Mouse (Mus musculus) left cerebral cortex, postnatal 36 days (tissue): ENCODE data around the gene Zfp932. TPM values are rescaled to one million over a fixed set of nuclear protein-coding genes. Genes with fewer than 3 reads are reported as not detected.
"Not testable (repeated sequence)": the region's sequence is repeated elsewhere in the genome, so short reads cannot be mapped to it uniquely, and the experiment has no call there.

Source experiments
- DNase-seq, 2 experiments: peaks; one replicate each; pipeline ENCODE4 v3.0.0; 2021 to 2022; ENCODE audit warnings: low spot score in 2 of 2, mixed read lengths in 1 of 2
- intact Hi-C: fragments of 180-260 bp; cut with DNase I; formaldehyde crosslinking; loops from one replicate; pipeline ENCODE4 v1.15.1; 2025
- total RNA-seq, 2 experiments: library from RNA; stranded (reverse); gene quantifications; 2 replicates each; pipeline ENCODE4 v1.2.3; 2021

The Zfp932 gene
- 10 to 100 TPM; 40.8 to 61.3 TPM for total RNA-seq

DNA sequence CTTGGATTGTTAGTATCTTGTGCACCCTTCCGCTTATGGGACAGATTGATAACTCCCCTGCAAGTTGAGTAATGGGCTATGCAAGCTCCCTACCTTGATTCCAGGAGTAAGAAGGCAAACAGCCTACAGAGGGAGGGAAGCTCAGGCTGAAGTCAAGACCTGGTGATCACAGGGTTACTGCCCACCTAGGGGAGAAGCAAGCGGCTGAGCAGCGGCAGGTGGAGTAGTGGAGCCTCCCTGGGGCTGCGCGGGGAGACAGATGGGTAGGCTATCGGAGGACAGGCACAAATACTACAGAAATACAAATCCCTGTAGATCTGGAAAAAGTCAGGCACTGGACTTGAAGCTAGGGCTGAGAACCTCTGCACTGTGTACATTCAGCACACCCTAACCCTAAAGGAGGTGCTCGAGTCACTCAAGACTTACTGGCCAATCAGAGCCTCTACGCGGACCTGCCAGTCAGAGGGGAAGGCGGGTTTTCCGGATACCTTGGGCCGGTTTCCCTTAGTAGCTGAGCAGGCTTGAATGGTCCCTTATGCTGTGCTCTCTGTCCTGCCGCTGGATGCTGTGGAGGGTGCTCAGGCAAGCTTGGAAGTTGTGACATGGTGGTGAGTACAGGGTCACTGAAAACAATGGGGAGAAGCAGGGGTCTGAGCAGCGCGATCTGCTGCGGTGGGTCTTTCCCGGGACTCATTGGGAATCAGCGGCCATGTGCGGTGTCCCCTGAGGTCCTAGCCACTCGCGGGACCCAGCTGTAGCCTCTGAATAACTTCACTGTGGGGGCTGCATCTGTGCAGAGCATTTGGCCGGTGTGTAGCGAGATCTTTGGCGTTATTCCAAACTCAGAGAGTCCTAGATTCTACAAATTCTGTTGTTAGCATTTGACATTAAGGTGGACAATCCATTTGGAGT lies at the start of gene Zfp932:
Gene Zfp932, plus strand, starts transcription at position 496 of the 912 bp plus-strand sequence.
- peak; percentile 75 to 79 for DNase-seq
- intact Hi-C loops, result not testable (repeated sequence)

GRCm38 (mm10) chr5:109950281-109950680 lies 46.0 kb upstream of the Zfp932 start:
- no peak for DNase-seq
- intact Hi-C loops, result loop anchor here (10.0 kb wide), 1 partner anchor 65 kb away; no protein-coding TSS in a partner anchor

DNA sequence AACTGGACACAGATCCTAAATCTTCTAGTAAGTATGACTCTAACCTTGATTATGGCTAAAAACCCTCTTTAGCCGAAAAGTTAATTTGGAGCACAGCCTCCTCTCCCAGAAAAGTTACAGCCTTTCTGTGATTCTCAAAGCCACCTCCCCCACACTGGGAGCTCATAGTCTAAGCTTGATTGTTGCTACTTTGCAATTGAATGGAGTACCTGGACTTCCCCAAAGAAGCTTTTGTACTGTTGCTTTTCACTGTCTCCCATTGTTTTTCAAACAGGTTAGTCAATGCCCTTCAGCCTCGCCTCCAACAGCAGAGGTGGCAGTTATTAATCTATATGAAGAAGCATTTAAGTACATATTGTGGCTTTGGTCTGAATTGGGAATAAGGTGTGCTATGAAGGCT lies 15.6 kb upstream of the Zfp932 start:
- intact Hi-C loops, result not testable (repeated sequence)

DNA sequence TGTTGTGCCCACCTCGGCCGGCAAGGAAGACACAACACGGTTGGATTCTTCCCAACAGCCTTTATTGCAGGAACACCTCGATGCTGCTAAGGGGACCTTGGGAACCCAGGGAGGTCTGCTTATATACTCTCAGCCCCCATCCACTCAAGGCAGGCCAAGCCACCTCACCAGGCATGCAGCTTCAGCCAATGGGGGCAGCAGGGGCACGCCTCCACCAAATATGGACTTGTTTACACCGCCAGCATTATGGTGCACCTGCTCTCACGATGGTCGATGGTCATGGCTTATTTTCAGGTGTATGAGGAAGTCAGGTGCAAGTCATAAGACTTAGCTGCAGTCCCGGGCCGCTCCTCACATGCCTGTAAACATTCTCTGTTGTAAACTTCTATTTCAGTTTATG lies 860 bp upstream of the Zfp932 start:
- intact Hi-C loops, DNase-seq: not testable (repeated sequence)

More for the DNA sequence above, 15.6 kb upstream of the Zfp932 start:
- not testable (repeated sequence) for DNase-seq

GRCm38 (mm10) chr5:110015775-110016174 lies 19.5 kb downstream of the Zfp932 start:
- DNase-seq, intact Hi-C loops: not testable (repeated sequence)

GRCm38 (mm10) chr5:110023273-110023672 lies 27.0 kb downstream of the Zfp932 start:
- no peak for DNase-seq
- intact Hi-C loops, result loop anchor here (5.0 kb wide), 1 partner anchor 516 kb away; no protein-coding TSS in a partner anchor

DNA sequence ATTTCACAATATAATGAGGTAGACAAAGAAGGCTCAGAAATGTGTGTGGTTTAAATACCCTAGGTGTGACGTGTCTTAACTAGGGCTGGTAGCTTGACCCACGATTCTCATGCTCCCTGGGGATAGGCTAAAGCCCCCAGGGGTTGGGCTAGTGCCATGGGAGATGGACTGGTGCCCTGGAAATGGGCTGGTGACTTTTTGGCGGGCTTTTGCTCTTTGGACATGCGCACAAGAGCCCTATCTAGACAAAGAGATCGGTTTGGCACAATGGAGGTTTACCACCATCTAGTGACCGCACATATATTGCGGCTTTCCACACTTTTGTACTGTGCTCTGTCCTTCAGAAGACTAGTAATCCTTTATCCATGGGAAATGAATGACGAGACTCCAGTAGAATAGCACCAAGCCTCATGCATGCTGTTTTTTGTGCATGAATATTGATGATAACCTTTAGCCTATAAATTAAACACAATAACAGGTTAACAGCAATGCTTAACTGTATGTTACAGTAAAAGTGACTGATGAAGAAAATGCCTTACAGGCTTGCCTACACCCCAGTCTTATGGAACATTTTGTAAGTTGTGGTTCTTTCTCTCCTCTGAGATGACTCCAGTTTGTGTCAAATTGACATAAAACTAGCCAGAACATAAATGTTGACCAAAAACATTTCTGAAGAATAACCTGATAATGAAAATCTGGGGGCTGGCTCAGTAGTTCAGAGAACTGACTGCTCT lies 27.5 kb downstream of the Zfp932 start:
- intact Hi-C loops, result loop anchor here (5.0 kb wide), 1 partner anchor 517 kb away; no protein-coding TSS in a partner anchor
- DNase-seq, result peak; percentile 19 to 41

GRCm38 (mm10) chr5:110057637-110058408 lies 61.5 kb downstream of the Zfp932 start:
- DNase-seq, result peak; percentile 80
- intact Hi-C loops, result loop anchor here (2.0 kb wide), 1 partner anchor 37 kb away; the partner anchor contains the start of gene Gm35315

Other genes with a start within 250 kb of the Zfp932 start
- gene 4930522L14Rik, start 244.6 kb upstream of the Zfp932 start, total RNA-seq, result 1 to 10 TPM; 3.6 to 3.9 TPM
- gene Gm15446, start 73.1 kb upstream of the Zfp932 start, total RNA-seq, result 10 to 100 TPM; 28.0 to 43.1 TPM
- 1 to 10 TPM; 7.2 to 7.6 TPM for gene Gm17655, start 76.0 kb downstream of the Zfp932 start, total RNA-seq
- under 1 TPM; 0.48 to 0.72 TPM for gene Gm35315, start 97.9 kb downstream of the Zfp932 start, total RNA-seq
- gene Plcxd1, start 103.4 kb downstream of the Zfp932 start, total RNA-seq, result 10 to 100 TPM; 11.1 to 12.0 TPM
- gene Gtpbp6, start 111.7 kb downstream of the Zfp932 start, total RNA-seq, result 10 to 100 TPM; 85.4 to 88.5 TPM
- 10 to 100 TPM; 15.4 to 18.8 TPM for gene Zfp605, start 113.6 kb downstream of the Zfp932 start, total RNA-seq
- gene Chfr, start 139.3 kb downstream of the Zfp932 start, total RNA-seq, result 10 to 100 TPM; 42.5 to 62.2 TPM
- gene Golga3, start 180.2 kb downstream of the Zfp932 start, total RNA-seq, result 10 to 100 TPM; 42.0 to 46.7 TPM
- gene Ankle2, start 234.5 kb downstream of the Zfp932 start, total RNA-seq, result 10 to 100 TPM; 37.1 to 37.2 TPM